ENCODE assay signal across 8 mouse cellular contexts in the genomic region with DNA sequence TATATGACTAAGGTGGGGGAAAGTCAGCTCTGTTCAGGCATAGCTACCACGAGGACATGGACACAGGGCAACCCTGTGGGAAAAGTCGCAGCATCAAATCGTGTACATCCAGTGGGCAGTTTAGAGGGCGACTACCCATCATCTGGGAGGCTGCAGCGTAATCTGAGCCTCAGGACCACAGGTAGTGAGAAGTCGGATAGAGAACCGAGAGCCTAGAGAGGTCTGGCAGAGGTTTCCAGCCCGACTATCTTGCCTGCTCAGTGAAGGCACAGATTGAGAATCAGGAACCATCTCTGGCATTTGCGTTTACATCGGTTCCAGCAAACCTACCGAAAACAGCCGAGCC. TPM values are rescaled to one million over a fixed set of nuclear protein-coding genes. Genes with fewer than 3 reads are reported as not detected.
DNase-seq lines count a peak whose midpoint lies in the region; ATAC-seq and TF ChIP-seq lines count a peak whose summit lies in the region.

No protein-coding gene starts in this region.

- peak overlapping the region; percentile 53 for H3K9ac ChIP-seq in CH12.LX (ENCODE audit: insufficient read depth, low read depth)
- peak overlapping the region; percentile 71 for H3K9ac ChIP-seq in forebrain, embryonic 15.5 days (replicated peaks)
- H3K9ac ChIP-seq in liver, embryonic 16.5 days (ENCODE audit: low read depth, low read length): peak overlapping the region; percentile 68

- H3K79me2 ChIP-seq in CH12.LX (replicated peaks; ENCODE audit: control insufficient read depth, extremely low read depth, insufficient read depth, poor library complexity, severe bottlenecking): peaks cover 3% of the 10 kb centered on the region; the same call in 1 of the 2 replicates

- WGBS in forebrain, embryonic 15.5 days: under 1% methylated on average over 12 of the region's 12 CpGs
- WGBS in liver, embryonic 16.5 days (ENCODE audit: insufficient replicate concordance): under 1% methylated on average over 12 of the region's 12 CpGs

- ATAC-seq in forebrain, embryonic 15.5 days (replicated peaks): peak; percentile 50
- peak; percentile 12 for ATAC-seq in liver, embryonic 16.5 days (ENCODE audit: low read depth)

- H3K36me3 ChIP-seq in CH12.LX (replicated peaks in 1 of 2; ENCODE audit: control insufficient read depth in 1 of 2, insufficient read depth in 1 of 2, low read length in 1 of 2): peaks cover 30 to 73% of the 10 kb centered on the region in 2 experiments
- peaks cover 45% of the 10 kb centered on the region for H3K36me3 ChIP-seq in forebrain, embryonic 15.5 days
- H3K36me3 ChIP-seq in liver, embryonic 16.5 days (ENCODE audit: control insufficient read depth, insufficient read depth): peaks cover 18% of the 10 kb centered on the region

- dilution Hi-C loops in CH12.LX (cut with MboI; ENCODE audit: extremely low pct_ligation_motif_present, extremely low pct_unique_long_range_greater_than_20kb, low sequenced_read_pairs): no loop called here

- no peak for TF ChIP-seq POLR2A in CH12.LX (IDR thresholded peaks at IDR 0.05; ENCODE audit: low read depth, low read length)

- in situ Hi-C loops in CH12.LX (cut with MboI; ENCODE audit: low pct_ligation_motif_present, low pct_unique_long_range_greater_than_20kb, low sequenced_read_pairs): no loop called here

- no peaks in the 10 kb centered on the region for H3K27me3 ChIP-seq in CH12.LX (replicated peaks)
- no peaks in the 10 kb centered on the region for H3K27me3 ChIP-seq in forebrain, embryonic 15.5 days
- H3K27me3 ChIP-seq in liver, embryonic 16.5 days (ENCODE audit: control insufficient read depth, insufficient read depth, low read depth, low read length): no peaks in the 10 kb centered on the region

- TF ChIP-seq RAD21 in CH12.LX (IDR thresholded peaks at IDR 0.05; ENCODE audit: low read depth, low read length): no peak

- no peaks in the 10 kb centered on the region for H3K9me3 ChIP-seq in CH12.LX (replicated peaks; ENCODE audit: low read length)
- H3K9me3 ChIP-seq in forebrain, embryonic 15.5 days: no peaks in the 10 kb centered on the region
- no peaks in the 10 kb centered on the region for H3K9me3 ChIP-seq in liver, embryonic 16.5 days (replicated peaks; ENCODE audit: control insufficient read depth, low read length)

- no peak for TF ChIP-seq CTCF in CH12.LX (conservative IDR thresholded peaks at IDR 0.05 in 1 of 2, IDR thresholded peaks at IDR 0.05 in 1 of 2; ENCODE audit: low read depth in 2 of 2, low read length in 2 of 2)

- no peak for TF ChIP-seq EP300 in CH12.LX (IDR thresholded peaks at IDR 0.05; ENCODE audit: low read length)

- DNase-seq in gastrocnemius, postnatal 25 days: peak; percentile 21
- no peak for DNase-seq in gastrocnemius, adult 18-20 months (ENCODE audit: low spot score)
- DNase-seq in CH12.LX (ENCODE audit: extremely low read depth): no peak
- DNase-seq in Muller cell, postnatal 12 days (ENCODE audit: inconsistent ontology term): no peak
- no peak for DNase-seq in right cerebral cortex, postnatal 10 days (ENCODE audit: low spot score in 2 of 2)
- DNase-seq in ovary, adult 18-20 months (ENCODE audit: low spot score): no peak

- H3K4me2 ChIP-seq in CH12.LX (ENCODE audit: insufficient read depth, low read depth, poor library complexity, severe bottlenecking): peak overlapping the region; percentile 85
- peak overlapping the region; percentile 67 for H3K4me2 ChIP-seq in forebrain, embryonic 15.5 days (replicated peaks)
- peak overlapping the region; percentile 95 for H3K4me2 ChIP-seq in liver, embryonic 16.5 days (ENCODE audit: low read depth, low read length)

- peak overlapping the region; percentile 77; the same call in 1 of the 2 replicates for H3K27ac ChIP-seq in CH12.LX (ENCODE audit: insufficient read depth, low read depth)
- H3K27ac ChIP-seq in forebrain, embryonic 15.5 days (replicated peaks): peak overlapping the region; percentile 94
- peak overlapping the region; percentile 86 for H3K27ac ChIP-seq in liver, embryonic 16.5 days (ENCODE audit: low read length)

- H3K4me3 ChIP-seq in CH12.LX (replicated peaks in 1 of 3; ENCODE audit: low read depth in 2 of 3, low read length in 2 of 3, poor library complexity in 1 of 3): peak overlapping the region; percentile 56 to 86 (median 78)
- H3K4me3 ChIP-seq in forebrain, embryonic 15.5 days: peak overlapping the region; percentile 55
- peak overlapping the region; percentile 77 for H3K4me3 ChIP-seq in liver, embryonic 16.5 days (ENCODE audit: low read depth, low read length)

- H3K4me1 ChIP-seq in CH12.LX (ENCODE audit: control insufficient read depth in 1 of 2, insufficient read depth in 2 of 2): peaks cover 3 to 19% of the 10 kb centered on the region in 2 experiments; a peak in 3 of 4 replicates
- H3K4me1 ChIP-seq in forebrain, embryonic 15.5 days: peaks cover 13% of the 10 kb centered on the region
- peaks cover 20% of the 10 kb centered on the region for H3K4me1 ChIP-seq in liver, embryonic 16.5 days (ENCODE audit: control insufficient read depth, low read depth, low read length)

TF ChIP-seq in CH12.LX, 34 proteins besides CTCF, POLR2A, EP300 and RAD21:
- TF ChIP-seq MXI1 (IDR thresholded peaks at IDR 0.05; ENCODE audit: low read depth, low read length) (no peak), MYC (IDR thresholded peaks at IDR 0.05; ENCODE audit: low read depth, low read length) (no peak), PAX5 (IDR thresholded peaks at IDR 0.05; ENCODE audit: low read length) (no peak), MAZ (IDR thresholded peaks at IDR 0.05; ENCODE audit: low read depth, low read length) (no peak), E2F4 (IDR thresholded peaks at IDR 0.05; ENCODE audit: insufficient replicate concordance, low read depth, low read length) (no peak), ZMIZ1 (IDR thresholded peaks at IDR 0.05; ENCODE audit: low read depth, low read length) (no peak), MAFK (IDR thresholded peaks at IDR 0.05; ENCODE audit: insufficient replicate concordance, low read length) (no peak), NELFE (IDR thresholded peaks at IDR 0.05; ENCODE audit: low read depth, low read length) (no peak), UBTF (IDR thresholded peaks at IDR 0.05; ENCODE audit: low read depth, low read length) (no peak), USF1 (IDR thresholded peaks at IDR 0.05; ENCODE audit: low read depth, low read length) (no peak)

RNA-seq across cellular contexts. Expression of gene 0610037L13Rik, which starts 0.3 kb away (rescaled TPM):
- 10 to 100 TPM; 43.6 to 48.4 TPM for total RNA-seq in gastrocnemius, postnatal 25 days (2021)
- 10 to 100 TPM; 40.5 to 53.7 TPM for total RNA-seq in gastrocnemius, adult 18-20 months (2021)
- total RNA-seq in CH12.LX (2012; rRNA removed) (43.8 and 51.4 TPM in 2 replicates), CH12.LX (2014; rRNA removed) (54.3 and 70.8 TPM in 2 replicates)
- polyA plus RNA-seq in CH12.LX (2012; ENCODE audit: insufficient read length, low read depth): 40.7 and 46.1 TPM in 2 replicates
- 113 and 114 TPM in 2 replicates for polyA plus RNA-seq in forebrain, embryonic 15.5 days (2015; fragmentation: Nextera tagmentation; extraction: Ambion mirVana)
- polyA plus RNA-seq in liver, embryonic 16.5 days (2015; fragmentation: Nextera tagmentation; extraction: Ambion mirVana): 30.7 TPM in 2 replicates

RNA-seq across cellular contexts. Expression of gene Magoh, which starts 9.8 kb away (rescaled TPM):
- 10 to 100 TPM; 19.9 to 25.8 TPM for total RNA-seq in gastrocnemius, postnatal 25 days (2021)
- total RNA-seq in gastrocnemius, adult 18-20 months (2021): 10 to 100 TPM; 25.6 to 32.3 TPM
- 165 and 201 TPM in 2 replicates for total RNA-seq in CH12.LX (2012; rRNA removed)
- total RNA-seq in CH12.LX (2014; rRNA removed): 369 and 395 TPM in 2 replicates
- polyA plus RNA-seq in CH12.LX (2012; ENCODE audit: insufficient read length, low read depth): 217 and 230 TPM in 2 replicates
- polyA plus RNA-seq in forebrain, embryonic 15.5 days (2015; fragmentation: Nextera tagmentation; extraction: Ambion mirVana): 141 and 152 TPM in 2 replicates
- 58.5 and 76.7 TPM in 2 replicates for polyA plus RNA-seq in liver, embryonic 16.5 days (2015; fragmentation: Nextera tagmentation; extraction: Ambion mirVana)

RNA-seq across cellular contexts. Expression of gene Cpt2, which starts 34.1 kb away (rescaled TPM):
- total RNA-seq in gastrocnemius, postnatal 25 days (2021): 10 to 100 TPM; 61.0 to 66.6 TPM
- 10 to 100 TPM; 64.3 to 67.2 TPM for total RNA-seq in gastrocnemius, adult 18-20 months (2021)
- total RNA-seq in CH12.LX (2012; rRNA removed): 10.9 and 14.1 TPM in 2 replicates
- 10.8 and 15.2 TPM in 2 replicates for total RNA-seq in CH12.LX (2014; rRNA removed)
- polyA plus RNA-seq in CH12.LX (2012; ENCODE audit: insufficient read length, low read depth): 12.3 and 13.5 TPM in 2 replicates
- polyA plus RNA-seq in forebrain, embryonic 15.5 days (2015; fragmentation: Nextera tagmentation; extraction: Ambion mirVana): 13.2 and 13.7 TPM in 2 replicates
- polyA plus RNA-seq in liver, embryonic 16.5 days (2015; fragmentation: Nextera tagmentation; extraction: Ambion mirVana): 45.5 and 48.4 TPM in 2 replicates

Comparison
In these comparisons a context has a peak if more than half of its experiments do, and no peak if none do; other contexts are left out.
1. RNA of gene Magoh, which starts 9.8 kb away (total RNA-seq): 165 to 395 TPM in CH12.LX; 25.6 to 32.3 TPM in gastrocnemius, adult 18-20 months and 19.9 to 25.8 TPM in gastrocnemius, postnatal 25 days; every median in the first group is over 4 times any median in the second.
2. Peak in every context shown above with its lines, with median percentiles within 50 percentile points of each other: H3K27ac ChIP-seq, H3K4me2 ChIP-seq, H3K4me3 ChIP-seq and H3K9ac ChIP-seq.